Mouse (Mus musculus): ENCODE results near the gene Fndc8. TPM values are rescaled to one million over a fixed set of nuclear protein-coding genes. Genes with fewer than 3 reads are reported as not detected.

Fndc8 gene
- 0.13 TPM in 1 of 2 replicates, not detected in the other for polyA plus RNA-seq (2012; rRNA removed)

DNA sequence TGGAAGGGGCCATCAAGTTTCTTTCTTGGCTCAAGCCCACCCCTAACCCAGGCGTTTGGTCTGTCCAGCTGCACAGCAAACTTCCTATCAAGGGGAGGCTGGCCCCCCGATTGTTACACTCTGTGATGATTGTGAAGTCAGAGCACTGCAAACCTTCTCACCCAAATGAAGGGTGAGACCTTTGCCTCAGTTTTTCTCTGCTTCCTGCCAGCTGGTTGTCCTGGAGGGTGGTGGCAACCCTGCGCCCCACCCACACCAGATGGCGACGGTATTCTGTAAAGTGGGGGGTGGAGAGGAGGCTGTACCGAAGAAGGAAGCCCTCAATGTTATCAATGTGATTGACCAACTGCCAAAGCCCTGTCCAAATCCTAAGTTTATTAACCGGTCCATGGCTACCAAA, at the start of gene Fndc8:
Fndc8 (plus strand) TSS at position 189 of the 400 bp plus-strand sequence.
- Histone ChIP-seq H3K36me3 (ENCODE audit: control insufficient read depth, insufficient read depth, low read length) (no peaks in the 10 kb centered on the region), H3K27ac (ENCODE audit: insufficient read depth, low read depth, low read length) (no peak within 1 kb of the TSS), H3K4me1 (ENCODE audit: control insufficient read depth, insufficient read depth, insufficient read length, low read length) (peaks cover 2% of the 10 kb centered on the region; the same call in 1 of the 2 replicates), H3K27me3 (ENCODE audit: control insufficient read depth, insufficient read depth, low read length) (no peaks in the 10 kb centered on the region), H3K4me3 (ENCODE audit: low read depth, low read length) (no peak within 1 kb of the TSS)
- TF ChIP-seq CTCF (IDR thresholded peaks at IDR 0.05; ENCODE audit: extremely low read depth, insufficient read length, insufficient replicate concordance, low read depth, low read length) (no peak), POLR2A (IDR thresholded peaks at IDR 0.05; ENCODE audit: low read depth, low read length) (no peak)
- 26% methylated on average over 7 of the region's 7 CpGs for WGBS

GRCm38 (mm10) chr11:82844771-82845414, 47.0 kb upstream of the Fndc8 start:
- Histone ChIP-seq H3K36me3 (ENCODE audit: control insufficient read depth, insufficient read depth, low read length) (no peaks in the 10 kb centered on the region), H3K27ac (ENCODE audit: insufficient read depth, low read depth, low read length) (0 out of 2 replicates have a peak overlapping the region, but pooled peaks have one; percentile 31), H3K27me3 (ENCODE audit: control insufficient read depth, insufficient read depth, low read length) (no peaks in the 10 kb centered on the region), H3K4me3 (ENCODE audit: low read depth, low read length) (peak overlapping the region; percentile 30), H3K4me1 (ENCODE audit: control insufficient read depth, insufficient read depth, insufficient read length, low read length) (no peaks in the 10 kb centered on the region)
- TF ChIP-seq CTCF (IDR thresholded peaks at IDR 0.05; ENCODE audit: extremely low read depth, insufficient read length, insufficient replicate concordance, low read depth, low read length) (no peak), POLR2A (IDR thresholded peaks at IDR 0.05; ENCODE audit: low read depth, low read length) (no peak)
- 76% methylated on average over 11 of the region's 11 CpGs for WGBS

GRCm38 (mm10) chr11:82845415-82846078, 46.4 kb upstream of the Fndc8 start:
- no peaks in the 10 kb centered on the region for H3K27me3 ChIP-seq (ENCODE audit: control insufficient read depth, insufficient read depth, low read length)
- H3K4me3 ChIP-seq (ENCODE audit: low read depth, low read length): peak overlapping the region; percentile 34
- H3K4me1 ChIP-seq (ENCODE audit: control insufficient read depth, insufficient read depth, insufficient read length, low read length): no peaks in the 10 kb centered on the region
- WGBS: 54% methylated on average over 16 of the region's 16 CpGs
- no peaks in the 10 kb centered on the region for H3K36me3 ChIP-seq (ENCODE audit: control insufficient read depth, insufficient read depth, low read length)
- TF ChIP-seq CTCF (IDR thresholded peaks at IDR 0.05; ENCODE audit: extremely low read depth, insufficient read length, insufficient replicate concordance, low read depth, low read length) (no peak), POLR2A (IDR thresholded peaks at IDR 0.05; ENCODE audit: low read depth, low read length) (no peak)
- peak overlapping the region; percentile 31; the same call in 1 of the 2 replicates for H3K27ac ChIP-seq (ENCODE audit: insufficient read depth, low read depth, low read length)

GRCm38 (mm10) chr11:82846079-82846436, 45.9 kb upstream of the Fndc8 start:
- Histone ChIP-seq H3K36me3 (ENCODE audit: control insufficient read depth, insufficient read depth, low read length) (no peaks in the 10 kb centered on the region), H3K27ac (ENCODE audit: insufficient read depth, low read depth, low read length) (peak overlapping the region; percentile 17; the same call in 1 of the 2 replicates), H3K27me3 (ENCODE audit: control insufficient read depth, insufficient read depth, low read length) (no peaks in the 10 kb centered on the region), H3K4me3 (ENCODE audit: low read depth, low read length) (peak overlapping the region; percentile 34; the same call in 1 of the 2 replicates), H3K4me1 (ENCODE audit: control insufficient read depth, insufficient read depth, insufficient read length, low read length) (no peaks in the 10 kb centered on the region)
- 53% methylated on average over 4 of the region's 4 CpGs for WGBS
- no peak for TF ChIP-seq CTCF (IDR thresholded peaks at IDR 0.05; ENCODE audit: extremely low read depth, insufficient read length, insufficient replicate concordance, low read depth, low read length)
- TF ChIP-seq POLR2A (IDR thresholded peaks at IDR 0.05; ENCODE audit: low read depth, low read length): no peak

GRCm38 (mm10) chr11:82846938-82847337, 45.0 kb upstream of the Fndc8 start:
- H3K4me3 ChIP-seq (ENCODE audit: low read depth, low read length): no peak overlapping the region
- H3K4me1 ChIP-seq (ENCODE audit: control insufficient read depth, insufficient read depth, insufficient read length, low read length): no peaks in the 10 kb centered on the region

DNA sequence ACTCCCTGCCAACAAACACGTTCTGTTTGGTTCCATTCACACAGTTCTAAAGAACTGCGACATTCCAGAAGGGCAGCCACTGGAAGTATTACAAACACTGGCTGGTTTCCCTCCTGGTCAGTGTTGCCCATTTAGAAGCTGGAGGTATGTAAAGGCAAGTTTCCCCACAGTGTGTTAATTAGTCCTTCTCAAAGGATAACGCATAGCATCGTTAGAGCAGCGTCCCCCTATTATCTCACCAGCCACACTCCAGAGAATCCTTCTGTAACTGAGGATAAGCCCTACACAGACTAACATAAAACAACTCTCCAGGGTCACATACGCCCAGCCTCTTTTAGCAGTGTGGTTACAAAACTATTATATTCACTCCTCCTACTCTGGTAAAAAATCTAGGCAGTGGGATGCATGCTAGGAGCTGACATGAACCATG, 44.3 kb upstream of the Fndc8 start:
- no peak overlapping the region for H3K27ac ChIP-seq (ENCODE audit: insufficient read depth, low read depth, low read length)
- WGBS: 84% methylated on average over 6 of the region's 6 CpGs
- H3K36me3 ChIP-seq (ENCODE audit: control insufficient read depth, insufficient read depth, low read length): no peaks in the 10 kb centered on the region
- H3K4me3 ChIP-seq (ENCODE audit: low read depth, low read length): no peak overlapping the region
- no peaks in the 10 kb centered on the region for H3K27me3 ChIP-seq (ENCODE audit: control insufficient read depth, insufficient read depth, low read length)
- no peaks in the 10 kb centered on the region for H3K4me1 ChIP-seq (ENCODE audit: control insufficient read depth, insufficient read depth, insufficient read length, low read length)
- no peak for TF ChIP-seq CTCF (IDR thresholded peaks at IDR 0.05; ENCODE audit: extremely low read depth, insufficient read length, insufficient replicate concordance, low read depth, low read length)
- TF ChIP-seq POLR2A (IDR thresholded peaks at IDR 0.05; ENCODE audit: low read depth, low read length): no peak

More at GRCm38 (mm10) chr11:82846938-82847337, 45.0 kb upstream of the Fndc8 start:
- Histone ChIP-seq H3K27me3 (ENCODE audit: control insufficient read depth, insufficient read depth, low read length) (no peaks in the 10 kb centered on the region), H3K27ac (ENCODE audit: insufficient read depth, low read depth, low read length) (no peak overlapping the region), H3K36me3 (ENCODE audit: control insufficient read depth, insufficient read depth, low read length) (no peaks in the 10 kb centered on the region)
- TF ChIP-seq POLR2A (IDR thresholded peaks at IDR 0.05; ENCODE audit: low read depth, low read length) (no peak), CTCF (IDR thresholded peaks at IDR 0.05; ENCODE audit: extremely low read depth, insufficient read length, insufficient replicate concordance, low read depth, low read length) (no peak)
- WGBS: 88% methylated on average over 3 of the region's 3 CpGs

DNA sequence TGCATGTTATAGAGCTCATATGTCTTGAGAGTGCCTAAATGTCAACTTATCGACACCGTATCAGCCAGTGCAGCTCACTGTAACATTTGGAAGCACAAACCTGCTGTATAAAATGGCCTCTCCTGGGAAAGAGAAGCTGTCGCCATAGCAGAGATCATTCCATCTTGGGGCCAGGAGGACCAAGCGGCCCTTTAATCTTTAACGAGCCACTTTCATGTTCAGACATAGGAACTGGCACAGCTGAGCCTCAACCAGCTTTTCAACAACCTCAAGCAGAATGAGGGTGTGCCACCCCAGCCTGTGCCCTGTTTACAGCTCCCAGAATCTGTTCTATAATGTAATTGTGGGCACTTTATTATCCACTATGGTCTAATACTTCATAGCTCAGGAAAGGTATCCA, 41.7 kb upstream of the Fndc8 start:
- Histone ChIP-seq H3K27ac (ENCODE audit: insufficient read depth, low read depth, low read length) (no peak overlapping the region), H3K27me3 (ENCODE audit: control insufficient read depth, insufficient read depth, low read length) (no peaks in the 10 kb centered on the region), H3K36me3 (ENCODE audit: control insufficient read depth, insufficient read depth, low read length) (no peaks in the 10 kb centered on the region), H3K4me1 (ENCODE audit: control insufficient read depth, insufficient read depth, insufficient read length, low read length) (no peaks in the 10 kb centered on the region), H3K4me3 (ENCODE audit: low read depth, low read length) (no peak overlapping the region)
- no peak for TF ChIP-seq POLR2A (IDR thresholded peaks at IDR 0.05; ENCODE audit: low read depth, low read length)
- no peak for TF ChIP-seq CTCF (IDR thresholded peaks at IDR 0.05; ENCODE audit: extremely low read depth, insufficient read length, insufficient replicate concordance, low read depth, low read length)
- 68% methylated on average over 5 of the region's 5 CpGs for WGBS
